Mouse (Mus musculus): ENCODE measurements at regions not wholly inside any gene's neighbourhood (a gene's known extent, or its start where the extent isn't known, plus 50 kb on each side); places are given as distances from the start of the nearest gene placed in this dataset.
"Not testable (repeated sequence)": the region's sequence is repeated elsewhere in the genome, so short reads cannot be mapped to it uniquely, and the experiment has no call there.

- intact Hi-C loops (cut with DNase I) = no loop called here
- Histone ChIP-seq H3K4me3 (no peak overlapping the region), H3K79me2 (replicated peaks; ENCODE audit: control insufficient read depth, insufficient read depth, low read length) (no peaks in the 10 kb centered on the region), H3K4me1 (ENCODE audit: control insufficient read depth, insufficient read depth, low read length) (no peaks in the 10 kb centered on the region), H3K36me3 (ENCODE audit: control insufficient read depth, insufficient read depth, low read length) (no peaks in the 10 kb centered on the region), H3K9ac (ENCODE audit: low read depth, low read length) (no peak overlapping the region), H3K27me3 (ENCODE audit: control insufficient read depth, insufficient read depth, low read length) (no peaks in the 10 kb centered on the region), H3K27ac (no peak overlapping the region)
- DNase-seq = no peak
- TF ChIP-seq POLR2A (IDR thresholded peaks at IDR 0.05; ENCODE audit: insufficient read depth, low read depth, low read length) (no peak), CTCF (IDR thresholded peaks at IDR 0.05) (no peak), EP300 (IDR thresholded peaks at IDR 0.05; ENCODE audit: insufficient read depth, low read depth, low read length) (no peak)
Measured at GRCm38 (mm10) chr3:6757562-6757961, 137.3 kb upstream of the 1700008P02Rik start.

GRCm38 (mm10) chr3:6750746-6751145 is 130.5 kb upstream of the 1700008P02Rik start:
- H3K27me3 ChIP-seq (ENCODE audit: control insufficient read depth, insufficient read depth, low read length); H3K4me3 ChIP-seq; H3K9ac ChIP-seq (ENCODE audit: low read depth, low read length); H3K4me1 ChIP-seq (ENCODE audit: control insufficient read depth, insufficient read depth, low read length); DNase-seq; H3K36me3 ChIP-seq (ENCODE audit: control insufficient read depth, insufficient read depth, low read length); H3K27ac ChIP-seq; intact Hi-C loops (cut with DNase I); H3K79me2 ChIP-seq (replicated peaks; ENCODE audit: control insufficient read depth, insufficient read depth, low read length): not testable (repeated sequence)
- 70% methylated on average over 6 of the region's 6 CpGs for WGBS

GRCm38 (mm10) chr3:6731372-6732297 is 111.4 kb upstream of the 1700008P02Rik start:
- Histone ChIP-seq H3K79me2 (replicated peaks; ENCODE audit: control insufficient read depth, insufficient read depth, low read length) (no peaks in the 10 kb centered on the region), H3K9ac (ENCODE audit: low read depth, low read length) (no peak overlapping the region), H3K4me3 (no peak overlapping the region), H3K4me1 (ENCODE audit: control insufficient read depth, insufficient read depth, low read length) (no peaks in the 10 kb centered on the region), H3K36me3 (ENCODE audit: control insufficient read depth, insufficient read depth, low read length) (no peaks in the 10 kb centered on the region), H3K27ac (no peak overlapping the region), H3K27me3 (ENCODE audit: control insufficient read depth, insufficient read depth, low read length) (no peaks in the 10 kb centered on the region)
- intact Hi-C loops (cut with DNase I) = no loop called here
- TF ChIP-seq EP300 (IDR thresholded peaks at IDR 0.05; ENCODE audit: insufficient read depth, low read depth, low read length) = no peak
- DNase-seq = no peak
- WGBS = 58% methylated on average over 5 of the region's 5 CpGs

- TF ChIP-seq POLR2A (IDR thresholded peaks at IDR 0.05; ENCODE audit: insufficient read depth, low read depth, low read length) = no peak
- no peak for TF ChIP-seq CTCF (IDR thresholded peaks at IDR 0.05)
- no peak for TF ChIP-seq EP300 (IDR thresholded peaks at IDR 0.05; ENCODE audit: insufficient read depth, low read depth, low read length)
- no peaks in the 10 kb centered on the region for H3K4me1 ChIP-seq (ENCODE audit: control insufficient read depth, insufficient read depth, low read length)
- H3K36me3 ChIP-seq (ENCODE audit: control insufficient read depth, insufficient read depth, low read length) = no peaks in the 10 kb centered on the region
- H3K27me3 ChIP-seq (ENCODE audit: control insufficient read depth, insufficient read depth, low read length) = no peaks in the 10 kb centered on the region
- no peak for DNase-seq
- H3K27ac ChIP-seq = no peak overlapping the region
- intact Hi-C loops (cut with DNase I) = no loop called here
- no peak overlapping the region for H3K9ac ChIP-seq (ENCODE audit: low read depth, low read length)
- no peak overlapping the region for H3K4me3 ChIP-seq
- no peaks in the 10 kb centered on the region for H3K79me2 ChIP-seq (replicated peaks; ENCODE audit: control insufficient read depth, insufficient read depth, low read length)
Measured at GRCm38 (mm10) chr3:6730066-6730465, 109.8 kb upstream of the 1700008P02Rik start.

GRCm38 (mm10) chr3:6683679-6684078 is 63.4 kb upstream of the 1700008P02Rik start:
- no peak for DNase-seq
- WGBS = 44% methylated on average over 2 of the region's 2 CpGs
- Histone ChIP-seq H3K79me2 (replicated peaks; ENCODE audit: control insufficient read depth, insufficient read depth, low read length) (no peaks in the 10 kb centered on the region), H3K4me1 (ENCODE audit: control insufficient read depth, insufficient read depth, low read length) (no peaks in the 10 kb centered on the region), H3K36me3 (ENCODE audit: control insufficient read depth, insufficient read depth, low read length) (no peaks in the 10 kb centered on the region), H3K9ac (ENCODE audit: low read depth, low read length) (no peak overlapping the region), H3K4me3 (no peak overlapping the region), H3K27ac (no peak overlapping the region), H3K27me3 (ENCODE audit: control insufficient read depth, insufficient read depth, low read length) (no peaks in the 10 kb centered on the region)
- intact Hi-C loops (cut with DNase I) = no loop called here
- no peak for TF ChIP-seq EP300 (IDR thresholded peaks at IDR 0.05; ENCODE audit: insufficient read depth, low read depth, low read length)
- no peak for TF ChIP-seq CTCF (IDR thresholded peaks at IDR 0.05)
- no peak for TF ChIP-seq POLR2A (IDR thresholded peaks at IDR 0.05; ENCODE audit: insufficient read depth, low read depth, low read length)

GRCm38 (mm10) chr3:6681411-6681810 is 61.2 kb upstream of the 1700008P02Rik start:
- WGBS = 41% methylated on average over 2 of the region's 2 CpGs
- no peak for TF ChIP-seq POLR2A (IDR thresholded peaks at IDR 0.05; ENCODE audit: insufficient read depth, low read depth, low read length)
- no peak for TF ChIP-seq EP300 (IDR thresholded peaks at IDR 0.05; ENCODE audit: insufficient read depth, low read depth, low read length)
- TF ChIP-seq CTCF (IDR thresholded peaks at IDR 0.05) = no peak

More at GRCm38 (mm10) chr3:6681411-6681810, 61.2 kb upstream of the 1700008P02Rik start:
- no peaks in the 10 kb centered on the region for H3K79me2 ChIP-seq (replicated peaks; ENCODE audit: control insufficient read depth, insufficient read depth, low read length)
- intact Hi-C loops (cut with DNase I) = no loop called here
- no peaks in the 10 kb centered on the region for H3K4me1 ChIP-seq (ENCODE audit: control insufficient read depth, insufficient read depth, low read length)
- H3K27me3 ChIP-seq (ENCODE audit: control insufficient read depth, insufficient read depth, low read length) = no peaks in the 10 kb centered on the region
- no peak overlapping the region for H3K9ac ChIP-seq (ENCODE audit: low read depth, low read length)
- no peak for DNase-seq
- H3K27ac ChIP-seq = no peak overlapping the region
- no peaks in the 10 kb centered on the region for H3K36me3 ChIP-seq (ENCODE audit: control insufficient read depth, insufficient read depth, low read length)
- H3K4me3 ChIP-seq = no peak overlapping the region
